Mouse (Mus musculus): ENCODE results near the gene Gal3st4.

GRCm38 (mm10) chr5:138281798-138282197 lies 9.2 kb upstream of the Gal3st4 start:
- TF ChIP-seq GATA1 (IDR thresholded peaks at IDR 0.05; ENCODE audit: borderline replicate concordance, low read length) (no peak), FLI1 (IDR thresholded peaks at IDR 0.05; ENCODE audit: low read length) (no peak)
